Mouse (Mus musculus) cerebellum, adult 2 months (tissue): ENCODE results near the gene Sardh.

Experiments
- CTCF ChIP-seq: fragments of 200-500 bp; IDR thresholded peaks from 2 replicates; pipeline ENCODE4 v1.5.1; 2011; ENCODE audit warnings: low read depth, mild to moderate bottlenecking, control low read depth, low read length, moderate library complexity, borderline replicate concordance; ENCODE audit not compliant: insufficient read depth
- POLR2A ChIP-seq: fragments of 200-500 bp; IDR thresholded peaks from 2 replicates; pipeline ENCODE4 v1.6.1; 2011; ENCODE audit warnings: low read length, control low read depth, borderline replicate concordance; ENCODE audit not compliant: insufficient read depth

- TF ChIP-seq CTCF (no peak), POLR2A (no peak)
Observed at GRCm38 (mm10) chr2:27205666-27206065, 42.5 kb downstream of the Sardh start.
